Mouse (Mus musculus) layer of hippocampus, adult 9-11 months (tissue): ENCODE data around the gene Sept12.

ENCODE experiments used
- DNase-seq: peaks from one replicate; pipeline ENCODE4 v3.0.0; 2022

The Sept12 gene

GRCm38 (mm10) chr16:4971626-4972025 lies 26.0 kb downstream of the Sept12 start:
- DNase-seq = no peak

- DNase-seq = no peak
Observed at GRCm38 (mm10) chr16:4969055-4969843, 28.4 kb downstream of the Sept12 start.

GRCm38 (mm10) chr16:4968426-4968825 lies 29.2 kb downstream of the Sept12 start:
- no peak for DNase-seq

- DNase-seq = no peak
Observed at GRCm38 (mm10) chr16:4965392-4966129, 32.1 kb downstream of the Sept12 start.

GRCm38 (mm10) chr16:4964731-4965391 lies 32.8 kb downstream of the Sept12 start:
- DNase-seq = no peak

GRCm38 (mm10) chr16:4963797-4964709 lies 33.6 kb downstream of the Sept12 start, which contains the start of gene Anks3:
Anks3 (minus strand) TSS chr16:4964205.
- peak; percentile 100 for DNase-seq

- DNase-seq = no peak
Observed at GRCm38 (mm10) chr16:4963346-4963745, 34.3 kb downstream of the Sept12 start.

GRCm38 (mm10) chr16:4960260-4960659 lies 37.4 kb downstream of the Sept12 start:
- no peak for DNase-seq

- DNase-seq = no peak
Observed at GRCm38 (mm10) chr16:4957446-4957845, 40.2 kb downstream of the Sept12 start.

GRCm38 (mm10) chr16:4956609-4957008 lies 41.0 kb downstream of the Sept12 start:
- DNase-seq = no peak

- no peak for DNase-seq
Observed at GRCm38 (mm10) chr16:4947378-4947777, 50.3 kb downstream of the Sept12 start.

GRCm38 (mm10) chr16:4946155-4946554 lies 51.5 kb downstream of the Sept12 start:
- DNase-seq = no peak

GRCm38 (mm10) chr16:4945415-4945814 lies 52.2 kb downstream of the Sept12 start:
- no peak for DNase-seq

GRCm38 (mm10) chr16:4943431-4943830 lies 54.2 kb downstream of the Sept12 start:
- DNase-seq = no peak

- no peak for DNase-seq
Observed at GRCm38 (mm10) chr16:4942868-4943267, 54.8 kb downstream of the Sept12 start.

GRCm38 (mm10) chr16:4941016-4941415 lies 56.6 kb downstream of the Sept12 start:
- no peak for DNase-seq

GRCm38 (mm10) chr16:4940311-4940850 lies 57.3 kb downstream of the Sept12 start:
- DNase-seq = no peak

GRCm38 (mm10) chr16:4939412-4939811 lies 58.2 kb downstream of the Sept12 start:
- DNase-seq = peak; percentile 49

- peak; percentile 97 for DNase-seq
Observed at GRCm38 (mm10) chr16:4938989-4939388, 58.7 kb downstream of the Sept12 start.

- no peak for DNase-seq
Observed at GRCm38 (mm10) chr16:4938461-4938860, 59.2 kb downstream of the Sept12 start, which contains the start of gene Nudt16l1. Nudt16l1 (plus strand) TSS chr16:4938761.

GRCm38 (mm10) chr16:4937351-4938190 lies 60.1 kb downstream of the Sept12 start:
- DNase-seq = no peak
